Mouse (Mus musculus): ENCODE measurements around the gene Ubqln3.

Gene Ubqln3

DNA sequence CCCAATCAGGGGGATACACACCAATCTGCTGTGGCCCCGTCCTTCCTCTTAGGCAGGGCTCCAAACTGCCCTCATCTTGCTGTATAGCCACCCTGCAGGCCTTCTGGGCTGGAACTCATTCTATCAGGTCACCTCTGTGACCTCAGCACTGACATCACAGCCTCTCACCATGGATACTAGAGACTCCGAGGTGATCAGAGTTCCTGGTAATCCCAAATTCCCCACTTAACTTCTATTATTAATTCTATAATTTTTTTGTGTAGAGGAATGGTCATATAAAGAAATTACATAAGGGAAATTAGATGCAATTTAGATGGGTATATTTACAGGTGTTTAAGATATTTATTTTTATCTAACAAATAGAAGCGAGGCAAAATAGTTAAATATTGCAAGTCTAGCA lies at the start of gene Ubqln3:
Gene Ubqln3, minus strand, starts transcription at position 101 of the 400 bp plus-strand sequence.
- no peak for DNase-seq (ENCODE audit: low spot score)

DNA sequence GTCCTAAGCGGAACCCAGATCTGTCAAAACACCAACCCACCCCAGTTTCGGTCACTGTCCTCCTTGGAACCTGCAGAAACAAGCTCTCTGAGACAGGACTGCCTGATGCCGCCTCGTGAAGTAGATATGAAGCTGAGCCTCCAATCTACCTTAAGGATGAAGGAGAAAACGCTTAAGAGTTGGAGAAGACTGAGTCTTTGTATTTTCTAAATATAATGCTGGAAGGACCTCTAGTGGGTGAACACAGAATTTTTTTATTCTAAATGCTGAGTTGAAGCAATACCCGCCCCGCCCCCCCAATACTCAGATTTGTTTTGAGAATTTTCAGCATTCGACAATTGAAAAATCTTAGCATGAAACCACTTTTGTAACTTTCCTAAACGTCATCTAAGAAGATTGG lies 48.2 kb upstream of the Ubqln3 start:
- DNase-seq (ENCODE audit: low spot score): no peak

DNA sequence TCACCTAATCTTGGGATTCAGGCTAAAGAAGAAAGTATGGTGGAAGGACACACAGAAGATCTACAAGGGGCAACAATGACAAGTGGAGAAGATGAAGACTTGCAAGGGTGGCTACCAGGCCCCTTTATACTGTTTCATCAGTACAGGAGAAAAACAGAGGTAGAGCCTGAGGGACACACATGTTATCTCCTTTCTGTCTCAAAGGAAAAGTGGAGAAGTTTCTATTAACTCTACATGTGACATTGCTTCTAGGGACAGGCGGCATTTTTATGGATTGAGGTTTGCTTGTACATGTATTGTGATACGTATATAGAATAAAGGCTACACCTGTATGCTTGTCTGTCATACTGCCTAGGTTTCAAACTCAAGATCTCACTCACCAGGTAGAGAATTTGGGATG lies 40.2 kb upstream of the Ubqln3 start, which contains the start of gene Olfr648:
Gene Olfr648, minus strand, starts transcription at position 101 of the 400 bp plus-strand sequence.
- DNase-seq (ENCODE audit: low spot score): no peak

DNA sequence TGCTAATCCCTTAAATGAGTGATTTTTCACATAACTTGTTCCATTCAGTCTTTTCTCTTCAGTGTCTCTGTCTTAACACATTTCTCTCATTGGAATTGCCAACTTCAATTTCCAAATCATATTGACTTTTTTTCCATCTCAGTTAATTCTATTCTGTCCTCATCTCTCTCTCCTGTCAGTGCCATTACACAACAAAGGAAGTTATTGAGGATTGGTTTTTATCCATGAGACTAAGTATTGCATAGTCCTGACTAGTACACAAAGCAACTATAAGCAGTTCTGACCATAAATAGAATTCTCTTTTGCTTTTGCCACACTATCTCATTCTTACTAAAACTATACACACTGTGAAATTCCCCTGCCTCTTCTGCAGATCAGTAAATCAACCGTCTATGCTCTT lies 36.0 kb upstream of the Ubqln3 start:
- no peak for DNase-seq (ENCODE audit: low spot score)

DNA sequence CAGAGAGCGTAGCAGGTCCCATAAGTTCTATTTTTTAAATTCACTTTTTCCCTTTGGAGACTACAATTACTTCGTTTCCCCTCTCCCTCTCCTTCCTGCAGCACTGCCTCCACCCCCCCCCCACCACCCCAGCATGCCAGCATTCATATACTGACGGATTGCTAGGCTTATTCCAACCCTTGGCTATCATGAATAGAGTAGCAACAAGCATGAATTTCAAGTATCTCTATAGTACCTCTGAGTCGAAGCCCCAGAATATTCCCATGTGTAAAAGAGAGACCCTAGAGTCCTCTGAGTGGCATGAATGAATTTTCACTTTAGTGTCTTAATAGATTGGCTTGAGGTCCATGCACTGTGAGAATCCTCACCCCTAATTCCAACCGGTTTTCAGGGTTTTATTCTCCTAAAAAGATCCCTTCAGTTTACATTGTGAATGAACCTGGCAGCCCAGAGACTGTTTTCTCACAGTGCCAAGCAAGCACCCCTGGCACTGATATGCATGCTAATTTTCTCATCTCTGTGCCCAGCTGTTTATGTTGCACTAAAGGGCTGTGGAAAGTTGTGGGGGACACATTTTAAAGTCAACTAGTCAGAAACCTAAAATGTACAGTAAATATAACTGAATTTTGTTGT lies 35.5 kb upstream of the Ubqln3 start:
- DNase-seq (ENCODE audit: low spot score): no peak

DNA sequence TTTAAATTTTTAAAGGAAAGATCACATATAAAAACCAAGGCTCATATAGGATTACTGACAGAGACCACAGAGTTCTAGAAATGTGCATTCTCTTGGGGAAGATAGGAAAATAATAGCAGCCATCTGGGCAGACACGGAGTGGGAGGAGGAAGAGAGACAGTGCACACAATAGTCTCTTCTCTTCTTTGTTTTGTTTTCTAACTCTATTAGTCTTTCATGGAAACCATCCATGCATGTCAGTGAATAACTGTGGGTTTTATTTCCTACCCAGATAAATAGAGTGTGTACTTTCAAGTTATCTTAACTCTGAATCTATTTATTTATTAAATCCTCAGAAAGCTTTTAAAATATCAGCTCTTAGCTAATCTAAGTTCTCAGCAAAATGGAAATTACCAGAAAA lies 32.0 kb upstream of the Ubqln3 start:
- DNase-seq (ENCODE audit: low spot score): no peak

DNA sequence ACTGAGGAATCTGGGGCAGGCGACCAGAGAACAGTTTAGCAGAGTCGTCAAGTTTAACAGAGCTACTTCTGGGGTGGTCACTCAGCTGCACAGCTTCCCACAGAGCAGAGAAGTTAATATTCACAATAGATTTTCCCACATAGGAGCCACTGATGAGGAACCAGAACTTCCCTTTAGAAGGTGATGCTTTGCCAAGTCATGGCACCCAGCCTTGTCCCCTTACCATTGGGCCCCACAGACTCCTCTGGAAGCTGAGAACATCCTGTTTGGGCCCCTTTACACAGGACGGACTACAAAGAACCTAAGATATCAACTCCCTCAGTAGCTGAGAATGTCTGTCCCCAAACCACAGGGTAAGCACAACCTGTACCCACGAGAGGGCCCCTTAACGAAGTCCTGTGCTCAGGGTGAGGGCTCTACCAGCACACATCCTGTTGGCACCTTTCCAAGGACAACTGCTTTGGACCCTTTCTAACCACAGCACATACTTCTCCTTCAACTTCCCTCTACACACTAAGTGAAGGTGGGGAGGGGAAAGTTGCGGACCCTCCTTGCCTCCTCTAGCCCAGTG lies 26.6 kb upstream of the Ubqln3 start:
- no peak for DNase-seq (ENCODE audit: low spot score)

DNA sequence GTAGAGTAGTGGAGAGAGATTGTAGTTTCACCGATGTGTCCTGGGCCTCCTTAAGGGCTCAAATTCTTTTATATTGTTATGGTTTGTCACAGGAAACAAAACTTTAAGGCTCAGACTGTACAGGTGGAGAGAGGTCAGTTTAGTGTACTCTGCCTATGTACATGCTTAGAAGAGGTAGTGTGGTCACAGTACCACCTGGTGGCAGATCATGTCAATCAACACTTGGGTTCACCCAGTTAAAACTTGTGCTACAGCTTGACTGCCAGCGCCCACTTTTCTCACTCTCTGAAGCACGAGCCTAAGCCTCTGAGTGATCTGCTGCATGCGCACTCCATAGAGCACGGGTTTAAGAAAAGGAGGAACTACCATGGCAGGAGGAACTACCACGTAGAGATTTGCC lies 24.0 kb upstream of the Ubqln3 start:
- DNase-seq (ENCODE audit: low spot score): no peak

DNA sequence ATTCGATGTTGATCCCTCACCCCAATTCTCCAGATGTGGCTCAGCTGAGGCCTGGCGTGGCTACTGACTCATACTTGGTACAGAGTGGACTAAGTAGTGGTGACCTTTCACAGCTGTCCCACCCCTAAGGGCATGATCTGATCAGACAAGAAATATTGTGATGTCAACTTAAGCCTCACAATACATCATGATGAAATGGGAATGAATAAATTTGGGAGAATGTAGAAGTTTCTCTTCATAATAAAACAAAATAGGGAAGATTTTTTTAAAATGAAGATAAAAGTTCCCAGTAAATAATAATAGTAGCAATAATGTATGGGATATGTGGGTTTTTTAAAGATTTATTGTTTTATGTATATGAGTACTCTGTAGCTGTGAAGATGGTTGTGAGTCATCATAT lies 7.4 kb upstream of the Ubqln3 start, which contains the start of gene Ubqlnl:
Gene Ubqlnl, minus strand, starts transcription at position 101 of the 400 bp plus-strand sequence.
- DNase-seq (ENCODE audit: low spot score): no peak

DNA sequence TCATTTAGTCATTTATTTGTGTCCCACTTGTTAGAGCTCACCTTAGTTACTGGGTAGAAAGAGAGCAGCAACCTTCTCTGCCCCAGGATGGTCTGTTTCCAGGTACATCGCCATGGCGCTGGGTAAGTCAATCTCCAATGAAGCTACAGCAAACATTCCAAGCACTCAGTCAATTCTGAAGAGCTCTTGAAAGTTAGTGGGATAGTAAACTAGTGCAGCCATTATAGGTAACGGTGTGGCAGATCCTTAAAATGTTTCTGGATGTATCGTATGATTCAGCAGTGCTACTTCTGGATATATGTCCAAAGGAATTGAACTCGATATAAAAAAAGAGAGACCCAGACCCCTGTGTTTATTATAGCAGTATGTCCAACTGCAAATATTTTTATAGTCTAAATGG lies 5.8 kb downstream of the Ubqln3 start, which contains the start of gene Olfr643:
Gene Olfr643, minus strand, starts transcription at position 101 of the 400 bp plus-strand sequence.
- no peak for DNase-seq (ENCODE audit: low spot score)

DNA sequence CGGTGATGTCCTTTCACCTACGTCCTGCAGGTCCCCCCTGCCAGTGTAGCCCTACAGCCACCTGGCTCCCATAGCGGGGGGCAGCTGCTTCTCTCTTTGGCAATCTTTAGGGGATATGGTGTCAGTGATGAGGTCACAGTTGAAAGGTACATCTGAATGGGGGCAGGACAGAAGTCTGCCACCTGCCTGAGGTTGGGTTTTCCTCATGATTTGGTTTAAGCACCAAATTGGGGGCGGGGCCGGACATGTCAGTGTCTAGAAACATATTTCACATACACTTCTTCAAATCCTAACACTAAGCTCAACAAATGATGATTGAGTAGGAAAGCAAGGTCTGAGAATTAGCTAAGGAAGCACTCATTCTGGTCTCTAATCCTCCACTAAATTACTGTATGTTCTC lies 13.4 kb downstream of the Ubqln3 start, which contains the start of gene Ubqln5:
Gene Ubqln5, minus strand, starts transcription at position 101 of the 400 bp plus-strand sequence.
- DNase-seq (ENCODE audit: low spot score): no peak

DNA sequence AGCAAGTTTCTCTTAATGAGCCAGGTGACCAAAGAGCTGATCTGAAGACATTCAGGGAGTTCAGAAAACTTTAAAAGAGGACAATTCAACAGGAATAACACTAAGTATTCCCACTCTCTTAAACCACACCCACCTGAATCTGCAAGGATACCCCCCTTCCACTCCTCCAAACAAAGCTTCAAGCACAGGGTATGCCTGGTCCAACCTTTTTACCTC lies 38.4 kb downstream of the Ubqln3 start, which contains the start of gene Olfr646:
Gene Olfr646, plus strand, starts transcription at position 117 of the 216 bp plus-strand sequence.
- no peak for DNase-seq (ENCODE audit: low spot score)

DNA sequence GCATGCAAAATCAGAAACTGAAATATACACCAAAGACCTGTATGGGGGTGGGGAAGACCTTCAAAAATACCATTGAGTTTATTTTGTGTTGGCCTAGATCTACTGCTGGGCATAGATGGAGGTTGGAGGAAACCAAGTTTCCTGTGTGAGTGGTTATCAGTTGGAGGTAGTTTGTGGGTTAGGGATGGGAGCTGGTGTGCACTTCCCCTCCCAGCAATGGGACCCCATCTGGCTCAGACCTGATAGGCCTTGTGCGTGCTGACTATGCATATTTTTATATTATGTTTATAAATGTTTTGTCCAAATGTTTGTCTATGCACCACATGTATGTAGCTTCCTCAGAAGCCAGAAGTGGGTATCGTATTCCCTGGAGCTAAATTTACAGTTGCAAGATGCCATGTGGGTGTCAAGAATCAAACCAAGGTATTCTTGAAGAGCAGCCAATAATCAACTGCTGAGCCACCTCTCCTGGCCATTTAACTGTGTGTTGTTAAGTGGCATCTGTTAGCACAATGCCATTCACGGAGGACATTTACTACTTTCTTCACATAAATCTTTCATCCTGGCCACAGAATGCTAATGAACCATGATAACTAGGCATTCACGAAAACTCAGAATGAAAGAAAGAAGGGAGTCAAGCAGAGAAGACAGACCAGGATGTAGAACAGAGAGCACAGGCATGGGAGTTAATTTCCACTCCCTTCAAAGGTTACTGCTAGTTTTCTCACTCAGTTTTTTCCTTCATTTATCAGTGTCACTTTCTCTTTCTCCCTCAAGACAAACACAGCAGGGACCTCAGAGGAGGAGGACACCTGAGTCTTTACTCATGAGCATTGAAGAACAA lies 38.9 kb downstream of the Ubqln3 start:
- DNase-seq (ENCODE audit: low spot score): no peak

All from urinary bladder, postnatal 25 days (tissue).